Mouse (Mus musculus) lung, postnatal 0 days (tissue): ENCODE measurements at regions not wholly inside any gene's neighbourhood (a gene's known extent, or its start where the extent isn't known, plus 50 kb on each side); places are given as distances from the start of the nearest gene placed in this dataset.

Experiments used
- ATAC-seq: fragments of 200-750 bp; cut with Nextera tagmentation; 2 replicates; pipeline ENCODE4 v1.8.0; 2017; ENCODE audit warnings: moderate library complexity
- DNase-seq: peaks from one replicate; pipeline ENCODE4 v3.0.0-alpha.2; 2016; ENCODE audit warnings: low spot score
- H3K27ac ChIP-seq: fragments of 300-500 bp; sonication (generic); 2 replicates; pipeline ENCODE4 v1.5.1; 2014; ENCODE audit warnings: antibody characterized with exemption, mild to moderate bottlenecking, low read length, mixed read lengths
- H3K27me3 ChIP-seq: fragments of 300-500 bp; sonication (generic); replicated peaks from 2 replicates; pipeline ENCODE4 v1.6.1; 2014; ENCODE audit warnings: low read length, mixed read lengths; ENCODE audit not compliant: insufficient read depth
- H3K36me3 ChIP-seq: fragments of 300-500 bp; sonication (generic); 2 replicates; pipeline ENCODE4 v1.6.1; 2014; ENCODE audit warnings: low read length, mixed read lengths; ENCODE audit not compliant: insufficient read depth
- H3K4me1 ChIP-seq: fragments of 300-500 bp; sonication (generic); 2 replicates; pipeline ENCODE4 v1.6.1; 2014; ENCODE audit warnings: antibody characterized with exemption, low read depth, low read length, mixed read lengths; ENCODE audit not compliant: insufficient read depth
- H3K4me2 ChIP-seq: fragments of 300-500 bp; sonication (generic); replicated peaks from 2 replicates; pipeline ENCODE4 v1.6.1; 2014; ENCODE audit warnings: low read depth, mild to moderate bottlenecking, low read length, moderate library complexity, mixed read lengths
- H3K4me3 ChIP-seq: fragments of 300-500 bp; sonication (generic); 2 replicates; pipeline ENCODE4 v1.5.1; 2014; ENCODE audit warnings: low read depth, low read length
- H3K9ac ChIP-seq: fragments of 300-500 bp; sonication (generic); replicated peaks from 2 replicates; pipeline ENCODE4 v1.6.1; 2014; ENCODE audit warnings: low read depth, mild to moderate bottlenecking
- H3K9me3 ChIP-seq: fragments of 300-500 bp; sonication (generic); 2 replicates; pipeline ENCODE4 v1.6.1; 2016; ENCODE audit warnings: low read length, mixed read lengths
- CTCF ChIP-seq: IDR thresholded peaks from 2 replicates; pipeline ENCODE4 v1.5.1; 2016; ENCODE audit warnings: antibody characterized with exemption, mild to moderate bottlenecking
- EP300 ChIP-seq: IDR thresholded peaks from 2 replicates; pipeline ENCODE4 v1.6.1; 2016; ENCODE audit warnings: antibody characterized with exemption, mild to moderate bottlenecking, control low read depth
- WGBS: fragments of 180-500 bp; shearing (Covaris S2); extraction: QIAGEN DNeasy Blood & Tissue Kit; methylation state at CpG from one replicate; pipeline ENCODE4 v1.1.7; 2014; 5-methylcytosine and 5-hydroxymethylcytosine counted together

GRCm38 (mm10) chr4:29282169-29282568 is 469.2 kb downstream of the Epha7 start:
- no peak overlapping the region for H3K4me2 ChIP-seq
- no peak overlapping the region for H3K4me3 ChIP-seq
- H3K27me3 ChIP-seq = no peaks in the 10 kb centered on the region
- WGBS = 72% methylated on average over 5 of the region's 5 CpGs
- no peak for DNase-seq
- no peak overlapping the region for H3K27ac ChIP-seq
- no peak for TF ChIP-seq EP300
- no peak for TF ChIP-seq CTCF
- H3K36me3 ChIP-seq = no peaks in the 10 kb centered on the region
- H3K9me3 ChIP-seq = no peaks in the 10 kb centered on the region
- no peak overlapping the region for H3K9ac ChIP-seq
- ATAC-seq = no peak
- H3K4me1 ChIP-seq = no peaks in the 10 kb centered on the region

- peak; percentile 9 for DNase-seq
- Histone ChIP-seq H3K36me3 (no peaks in the 10 kb centered on the region), H3K4me3 (no peak overlapping the region), H3K9ac (no peak overlapping the region), H3K4me1 (no peaks in the 10 kb centered on the region), H3K27me3 (no peaks in the 10 kb centered on the region), H3K9me3 (no peaks in the 10 kb centered on the region), H3K27ac (no peak overlapping the region), H3K4me2 (no peak overlapping the region)
- no peak for ATAC-seq
- WGBS = 24% methylated on average over 1 of the region's 1 CpGs
- TF ChIP-seq EP300 = no peak
- TF ChIP-seq CTCF = peak; percentile 70
Observed at GRCm38 (mm10) chr4:29301348-29301747, 488.4 kb downstream of the Epha7 start.

GRCm38 (mm10) chr4:29303951-29304350 is 491.0 kb downstream of the Epha7 start:
- ATAC-seq (no peak), DNase-seq (peak; percentile 11)
- TF ChIP-seq CTCF = no peak
- TF ChIP-seq EP300 = no peak
- Histone ChIP-seq H3K4me3 (no peak overlapping the region), H3K4me2 (no peak overlapping the region), H3K36me3 (no peaks in the 10 kb centered on the region), H3K9me3 (no peaks in the 10 kb centered on the region), H3K4me1 (no peaks in the 10 kb centered on the region), H3K9ac (no peak overlapping the region), H3K27ac (no peak overlapping the region), H3K27me3 (no peaks in the 10 kb centered on the region)

GRCm38 (mm10) chr4:29307245-29307644 is 494.3 kb downstream of the Epha7 start:
- no peaks in the 10 kb centered on the region for H3K27me3 ChIP-seq
- no peak for TF ChIP-seq CTCF
- WGBS = 93% methylated on average over 1 of the region's 1 CpGs
- H3K36me3 ChIP-seq = no peaks in the 10 kb centered on the region
- no peak overlapping the region for H3K4me2 ChIP-seq
- no peaks in the 10 kb centered on the region for H3K9me3 ChIP-seq
- no peaks in the 10 kb centered on the region for H3K4me1 ChIP-seq
- ATAC-seq (no peak), DNase-seq (no peak)
- no peak overlapping the region for H3K27ac ChIP-seq
- H3K9ac ChIP-seq = no peak overlapping the region
- H3K4me3 ChIP-seq = no peak overlapping the region

- no peaks in the 10 kb centered on the region for H3K4me1 ChIP-seq
- no peaks in the 10 kb centered on the region for H3K27me3 ChIP-seq
- DNase-seq (no peak), ATAC-seq (no peak)
- H3K36me3 ChIP-seq = no peaks in the 10 kb centered on the region
- no peak overlapping the region for H3K4me2 ChIP-seq
- H3K9me3 ChIP-seq = no peaks in the 10 kb centered on the region
- no peak overlapping the region for H3K9ac ChIP-seq
- WGBS = 83% methylated on average over 6 of the region's 6 CpGs
- H3K27ac ChIP-seq = no peak overlapping the region
- H3K4me3 ChIP-seq = no peak overlapping the region
- no peak for TF ChIP-seq EP300
- TF ChIP-seq CTCF = no peak
Observed at GRCm38 (mm10) chr4:29323921-29324320, 511.0 kb downstream of the Epha7 start.

- no peak overlapping the region for H3K4me2 ChIP-seq
- no peaks in the 10 kb centered on the region for H3K27me3 ChIP-seq
- no peak overlapping the region for H3K9ac ChIP-seq
- 50% methylated on average over 2 of the region's 2 CpGs for WGBS
- TF ChIP-seq EP300 (no peak), CTCF (no peak)
- H3K4me3 ChIP-seq = no peak overlapping the region
- H3K9me3 ChIP-seq = no peaks in the 10 kb centered on the region
- no peak overlapping the region for H3K27ac ChIP-seq
- no peaks in the 10 kb centered on the region for H3K4me1 ChIP-seq
- no peaks in the 10 kb centered on the region for H3K36me3 ChIP-seq
- no peak for ATAC-seq
- no peak for DNase-seq
Observed at GRCm38 (mm10) chr4:29329145-29329544, 516.2 kb downstream of the Epha7 start.

GRCm38 (mm10) chr4:29331747-29332146 is 518.8 kb downstream of the Epha7 start:
- no peak overlapping the region for H3K4me3 ChIP-seq
- no peak overlapping the region for H3K27ac ChIP-seq
- no peak overlapping the region for H3K4me2 ChIP-seq
- no peak for ATAC-seq
- DNase-seq = peak; percentile 7
- WGBS = 22% methylated on average over 2 of the region's 2 CpGs
- no peak overlapping the region for H3K9ac ChIP-seq
- H3K27me3 ChIP-seq = no peaks in the 10 kb centered on the region
- H3K4me1 ChIP-seq = no peaks in the 10 kb centered on the region
- H3K9me3 ChIP-seq = no peaks in the 10 kb centered on the region
- TF ChIP-seq CTCF (no peak), EP300 (no peak)
- no peaks in the 10 kb centered on the region for H3K36me3 ChIP-seq
